Mouse (Mus musculus): ENCODE measurements around the gene Gm37419.

The Gm37419 gene

DNA sequence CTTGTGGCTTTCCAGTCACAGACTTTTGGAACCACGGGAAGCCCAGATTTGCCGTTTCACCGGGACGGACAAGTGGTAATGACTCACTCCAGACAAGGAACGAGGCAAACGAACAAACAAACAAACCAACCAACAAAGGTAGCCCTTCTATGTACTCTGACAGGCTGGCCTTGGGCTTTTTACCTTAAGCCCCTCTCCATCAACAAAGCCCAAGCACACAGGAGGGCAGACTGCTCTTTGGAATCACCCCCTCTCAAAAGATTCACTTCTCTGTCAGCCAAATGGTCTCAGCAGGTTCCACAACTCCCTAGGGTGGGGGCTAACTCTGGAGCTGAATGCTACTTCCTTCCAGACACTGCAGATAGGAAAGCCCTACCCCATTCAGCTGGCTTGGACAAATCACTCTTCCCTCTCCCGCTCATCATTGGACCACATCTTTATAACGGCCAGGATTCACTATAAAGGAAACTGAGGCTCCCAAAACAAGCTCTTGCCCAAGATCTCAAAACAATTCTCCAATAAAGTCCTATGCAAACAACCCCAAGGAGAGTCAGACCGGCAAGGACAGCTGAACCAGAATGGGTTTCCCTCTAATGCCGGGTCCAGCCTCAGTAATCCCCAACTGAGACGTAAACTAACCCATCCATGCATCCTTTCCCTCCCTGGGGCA lies 7.9 kb upstream of the Gm37419 start:
- peak; percentile 36 to 39 for DNase-seq

DNA sequence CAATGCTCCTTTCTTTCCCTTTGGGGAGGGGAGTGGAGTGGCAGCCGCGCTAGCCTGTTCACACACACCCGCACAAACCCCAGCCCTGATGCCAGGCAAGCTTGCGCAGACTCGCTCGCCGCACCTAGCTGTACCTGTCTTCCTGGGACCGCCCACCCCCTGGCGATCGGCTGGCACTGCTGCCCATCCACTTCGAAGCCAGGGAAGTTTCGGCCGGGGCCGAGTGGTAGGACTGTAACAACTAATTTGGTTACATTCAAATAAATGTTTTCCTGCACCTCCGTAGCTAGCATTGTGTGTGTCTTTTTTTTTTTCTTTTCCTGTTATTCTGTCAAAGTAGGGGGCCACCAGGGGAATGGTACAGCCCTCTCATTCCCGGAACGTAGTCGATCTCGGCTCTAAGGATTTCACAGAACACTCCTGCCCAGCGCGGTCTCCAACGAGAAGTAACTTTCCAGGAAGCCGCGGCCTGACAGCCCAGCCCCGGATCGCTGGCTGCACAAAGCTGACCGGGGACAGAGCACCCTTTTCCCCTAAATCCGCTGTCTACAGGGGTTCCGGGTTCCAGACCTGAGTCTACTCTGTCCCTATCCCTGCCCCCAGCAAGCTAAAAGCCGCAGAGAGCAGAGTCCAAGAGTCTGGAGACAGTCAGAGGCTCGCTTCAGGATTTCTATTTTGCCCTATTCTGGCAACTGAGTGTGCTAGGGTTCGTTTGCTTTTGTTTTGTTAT lies 7.1 kb upstream of the Gm37419 start:
- DNase-seq = peak; percentile 42 to 57

DNA sequence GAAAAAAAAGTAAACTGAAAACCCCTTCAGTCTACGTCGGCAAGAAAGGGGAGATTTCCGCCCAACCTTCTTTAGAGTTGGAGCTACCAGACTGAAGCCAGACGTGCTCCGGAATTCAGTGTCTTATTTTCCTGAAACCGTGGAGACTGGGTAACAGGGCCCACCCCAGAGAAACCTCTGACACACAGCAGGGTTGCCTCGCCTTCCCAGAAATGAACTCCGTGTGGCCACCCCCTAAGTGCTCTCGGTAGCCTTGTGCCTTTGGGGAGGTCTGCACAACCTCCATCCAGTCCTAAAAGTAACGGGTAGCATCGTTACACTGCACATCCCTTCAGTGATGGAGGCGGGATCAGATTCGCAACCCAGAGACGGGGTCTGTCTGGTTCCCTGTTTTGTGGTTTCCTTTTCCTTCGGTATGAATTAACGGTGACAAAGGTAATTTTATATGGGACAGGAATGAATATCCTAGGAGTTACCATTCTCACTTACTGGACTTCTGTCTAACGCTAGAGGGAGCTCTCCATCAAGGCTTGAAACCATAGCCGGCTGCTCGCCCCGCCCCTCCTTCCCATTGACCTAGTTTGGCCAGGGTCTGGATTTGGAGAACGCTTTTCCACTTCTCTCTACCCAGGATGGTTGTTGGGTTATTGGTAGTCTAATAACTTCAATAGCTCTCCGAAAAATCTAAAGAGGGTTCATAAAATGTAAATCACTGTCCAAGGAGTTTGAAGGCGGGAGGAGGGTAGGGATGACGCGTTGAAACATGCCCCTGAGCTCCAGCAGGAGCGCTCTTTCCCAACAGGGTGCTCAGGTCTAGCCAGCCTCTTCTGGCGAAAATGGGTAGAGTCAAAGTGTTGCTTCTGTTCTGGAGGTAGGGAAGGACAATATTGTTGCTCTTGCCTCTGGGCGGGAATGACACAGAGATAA lies 6.1 kb upstream of the Gm37419 start:
- DNase-seq = peak; percentile 86 to 92

- peak; percentile 90 to 95 for DNase-seq
Measured at GRCm38 (mm10) chr16:23982891-23983588, 5.2 kb upstream of the Gm37419 start.

DNA sequence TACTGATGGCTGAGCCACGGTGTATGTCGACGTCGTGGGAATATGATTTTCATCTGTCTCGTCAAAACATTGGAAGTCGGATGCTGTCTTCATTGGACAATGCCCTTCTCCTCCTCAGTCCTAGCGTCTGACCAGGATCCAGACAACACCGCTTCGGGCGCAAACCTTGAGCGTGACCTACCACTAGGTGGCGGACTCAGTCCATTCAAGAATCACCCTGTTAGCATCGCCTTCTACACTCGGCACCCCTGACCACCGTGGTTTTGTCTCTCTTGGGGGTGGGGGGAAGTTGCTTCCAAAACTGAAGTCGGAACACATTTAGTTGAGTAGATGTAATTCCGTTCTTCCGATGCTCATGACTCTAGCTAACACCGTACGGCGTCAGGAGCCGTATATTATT lies 4.1 kb upstream of the Gm37419 start:
- DNase-seq = peak; percentile 94 to 95

DNA sequence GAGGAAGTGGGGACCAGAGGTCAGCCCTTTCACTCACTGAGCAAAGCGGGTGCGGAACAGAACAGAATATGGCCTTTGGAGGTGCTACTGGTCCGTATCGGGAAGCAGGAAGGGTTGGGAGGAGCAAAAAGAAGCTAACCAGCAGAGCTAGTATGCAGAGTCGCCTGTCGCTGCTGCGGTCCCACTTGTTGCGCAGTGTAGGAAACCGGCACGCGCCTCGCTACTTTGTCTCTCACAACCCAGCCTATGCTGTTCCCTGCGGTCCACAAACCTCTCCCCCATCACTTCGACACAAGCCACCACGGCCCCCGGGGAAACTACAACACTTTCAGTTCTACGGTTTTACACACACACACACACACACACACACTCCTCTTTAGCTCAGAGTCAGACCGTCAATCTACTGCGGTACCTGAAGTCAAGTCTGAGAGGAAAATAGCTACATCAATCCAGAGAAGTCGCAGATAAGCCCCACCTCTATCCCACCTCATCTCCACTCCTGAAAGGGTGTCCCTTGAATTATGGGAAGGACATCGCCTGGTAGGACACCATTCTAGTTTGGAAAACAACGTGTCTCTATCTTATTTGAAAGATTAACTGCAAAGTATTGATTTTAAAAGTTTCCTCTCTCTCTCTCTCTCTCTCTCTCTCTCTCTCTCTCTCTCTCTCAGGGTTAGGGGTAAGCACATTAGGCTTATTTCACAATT lies 3.4 kb upstream of the Gm37419 start:
- DNase-seq = peak; percentile 72 to 75

- DNase-seq = peak; percentile 62 to 77
Measured at GRCm38 (mm10) chr16:23985467-23985861, 2.8 kb upstream of the Gm37419 start.

- peak; percentile 38 to 41 for DNase-seq
Measured at GRCm38 (mm10) chr16:23986176-23986575, 2.1 kb upstream of the Gm37419 start.

DNA sequence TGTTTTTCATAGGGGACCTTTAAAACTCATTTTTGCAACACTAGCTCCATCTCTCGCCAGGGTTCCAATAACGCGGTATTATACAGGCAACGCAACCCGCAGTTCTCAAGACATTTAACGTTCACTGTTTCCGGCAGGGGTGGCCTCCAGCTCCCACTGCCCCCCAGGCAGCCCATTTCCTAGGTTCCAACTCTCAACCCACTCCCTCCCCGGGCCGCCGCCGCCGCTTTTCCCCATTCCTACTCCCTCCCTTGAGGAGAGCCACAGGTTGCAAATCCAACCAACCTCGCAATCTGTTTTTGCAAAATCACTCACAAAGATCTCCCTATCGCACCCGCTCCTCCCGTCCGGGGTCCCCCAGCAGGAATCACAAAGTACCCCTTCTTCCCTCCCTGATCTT lies 1.4 kb upstream of the Gm37419 start:
- peak; percentile 71 to 72 for DNase-seq

- DNase-seq = peak; percentile 82 to 83
Measured at GRCm38 (mm10) chr16:23987341-23988156, 733 bp upstream of the Gm37419 start.

GRCm38 (mm10) chr16:23988157-23988465 lies 171 bp upstream of the Gm37419 start:
- no peak for DNase-seq

DNA sequence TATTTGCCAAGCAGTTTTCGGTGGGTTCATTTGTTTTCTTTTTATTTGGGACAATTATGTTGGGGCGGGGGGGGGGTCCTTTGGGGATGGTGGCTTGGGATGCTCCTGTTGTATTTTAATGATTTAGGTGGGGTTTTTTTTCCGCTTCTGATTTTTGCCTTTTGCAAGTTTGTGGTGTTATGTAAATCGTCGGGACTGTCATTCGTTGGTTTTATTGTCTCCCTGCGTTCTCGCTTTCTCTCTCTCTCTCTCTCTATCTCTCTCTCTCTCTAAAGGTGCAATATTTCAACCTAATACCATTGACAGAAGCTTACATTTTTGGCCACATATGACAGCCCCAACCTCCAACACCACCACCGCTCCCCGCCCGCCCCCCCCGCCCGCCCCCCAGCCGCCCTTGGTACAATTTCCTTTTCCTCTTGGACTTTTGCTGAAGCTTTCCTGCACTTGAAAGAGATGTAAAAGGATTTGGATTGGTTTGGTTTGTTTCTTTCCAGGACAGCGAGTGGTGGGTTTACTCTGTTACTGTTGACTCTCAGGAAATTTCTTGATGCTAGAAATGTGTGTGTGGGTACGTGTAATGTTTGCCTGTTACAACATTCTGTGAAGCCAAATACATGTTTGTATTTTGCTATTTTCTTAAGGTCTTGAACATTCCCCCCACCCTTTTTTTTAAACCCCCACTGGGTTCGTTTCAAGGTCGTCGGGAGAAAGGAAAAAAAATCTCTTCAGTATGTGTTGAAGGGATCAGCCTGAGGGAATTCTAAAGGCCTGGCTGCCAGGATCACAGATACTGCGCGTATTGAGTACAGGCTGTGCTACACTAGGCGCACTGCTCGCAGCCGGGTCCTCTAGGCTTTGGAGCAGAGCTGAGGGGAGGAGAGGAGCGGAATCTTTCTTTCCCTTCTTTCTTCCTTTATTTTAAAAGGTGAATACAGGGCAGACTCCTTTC lies 1.2 kb downstream of the Gm37419 start:
- peak; percentile 74 to 78 for DNase-seq

DNA sequence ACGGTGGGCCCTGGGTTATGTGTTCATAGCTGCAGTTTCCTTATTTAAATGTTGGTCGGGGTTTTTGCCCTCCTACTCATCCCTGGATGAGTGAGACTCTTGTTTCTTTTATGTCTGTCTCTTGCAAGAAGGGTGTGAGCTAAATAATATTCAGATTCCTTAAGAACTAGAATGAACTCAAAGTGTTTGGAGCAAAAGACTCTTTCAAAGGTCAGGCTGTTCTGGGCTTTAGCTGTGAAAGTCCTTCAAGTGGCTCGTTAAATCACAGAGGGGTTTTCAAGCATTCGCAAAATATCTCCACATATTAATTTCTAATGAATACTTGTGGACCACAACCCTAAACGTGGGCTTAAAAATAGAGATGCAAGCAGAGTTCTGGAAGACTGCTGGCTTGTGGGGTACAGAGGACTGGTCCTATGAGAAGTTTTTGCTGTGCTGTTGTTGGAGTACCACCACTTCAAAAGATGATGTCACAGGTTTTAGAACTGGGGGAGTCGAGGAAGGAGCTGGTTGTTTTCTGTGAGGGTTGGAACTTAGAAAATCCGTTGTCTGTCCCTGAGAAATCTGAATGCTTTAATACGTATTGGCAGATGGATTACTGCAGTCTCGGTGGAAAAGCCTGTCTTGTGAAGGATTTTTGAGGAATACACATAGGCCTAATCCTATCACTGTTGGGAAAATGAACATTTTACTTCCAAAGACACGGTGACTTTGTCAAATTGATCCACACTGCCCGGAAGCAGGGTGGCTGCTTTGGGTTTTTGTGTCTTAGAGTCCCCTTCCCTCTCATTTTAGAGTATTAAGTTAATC lies 2.1 kb downstream of the Gm37419 start:
- DNase-seq = peak in 1 of 2 experiments; percentile 36

GRCm38 (mm10) chr16:23991170-23991569 lies 2.9 kb downstream of the Gm37419 start:
- peak; percentile 94 to 96 for DNase-seq

DNA sequence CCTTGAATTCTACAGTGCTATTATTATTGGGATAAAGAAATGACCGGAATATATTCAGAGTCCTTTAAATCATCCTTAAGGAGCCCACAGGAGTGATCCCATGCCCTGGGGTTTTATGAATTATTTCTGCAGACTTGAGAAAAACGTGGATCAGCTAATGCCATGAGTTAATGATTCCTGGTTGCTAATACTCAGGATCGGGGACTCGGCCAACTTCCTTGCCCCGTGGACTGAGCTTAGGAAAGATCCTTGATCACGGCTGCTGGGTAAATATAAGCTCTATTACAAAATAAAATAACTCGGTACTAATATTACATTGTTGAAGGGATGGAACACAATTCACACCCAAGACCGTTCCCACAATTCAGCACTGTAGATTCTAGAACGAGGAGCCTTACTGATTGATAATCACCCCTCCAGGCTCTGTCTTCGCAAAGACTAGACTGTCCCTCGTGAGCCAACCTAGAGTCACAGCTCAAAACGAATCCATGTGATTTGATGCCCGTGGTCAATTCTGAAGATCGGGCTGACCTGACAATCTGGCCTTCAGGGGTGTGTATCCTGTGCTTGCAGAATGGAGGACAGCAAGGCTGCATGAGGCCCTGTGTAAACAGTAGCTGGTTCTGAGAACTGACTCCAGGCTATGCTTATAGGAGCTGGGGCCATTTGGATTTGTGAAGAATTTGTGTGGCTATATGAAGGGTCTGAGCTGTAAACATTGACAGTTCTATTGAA lies 3.7 kb downstream of the Gm37419 start:
- no peak for DNase-seq

DNA sequence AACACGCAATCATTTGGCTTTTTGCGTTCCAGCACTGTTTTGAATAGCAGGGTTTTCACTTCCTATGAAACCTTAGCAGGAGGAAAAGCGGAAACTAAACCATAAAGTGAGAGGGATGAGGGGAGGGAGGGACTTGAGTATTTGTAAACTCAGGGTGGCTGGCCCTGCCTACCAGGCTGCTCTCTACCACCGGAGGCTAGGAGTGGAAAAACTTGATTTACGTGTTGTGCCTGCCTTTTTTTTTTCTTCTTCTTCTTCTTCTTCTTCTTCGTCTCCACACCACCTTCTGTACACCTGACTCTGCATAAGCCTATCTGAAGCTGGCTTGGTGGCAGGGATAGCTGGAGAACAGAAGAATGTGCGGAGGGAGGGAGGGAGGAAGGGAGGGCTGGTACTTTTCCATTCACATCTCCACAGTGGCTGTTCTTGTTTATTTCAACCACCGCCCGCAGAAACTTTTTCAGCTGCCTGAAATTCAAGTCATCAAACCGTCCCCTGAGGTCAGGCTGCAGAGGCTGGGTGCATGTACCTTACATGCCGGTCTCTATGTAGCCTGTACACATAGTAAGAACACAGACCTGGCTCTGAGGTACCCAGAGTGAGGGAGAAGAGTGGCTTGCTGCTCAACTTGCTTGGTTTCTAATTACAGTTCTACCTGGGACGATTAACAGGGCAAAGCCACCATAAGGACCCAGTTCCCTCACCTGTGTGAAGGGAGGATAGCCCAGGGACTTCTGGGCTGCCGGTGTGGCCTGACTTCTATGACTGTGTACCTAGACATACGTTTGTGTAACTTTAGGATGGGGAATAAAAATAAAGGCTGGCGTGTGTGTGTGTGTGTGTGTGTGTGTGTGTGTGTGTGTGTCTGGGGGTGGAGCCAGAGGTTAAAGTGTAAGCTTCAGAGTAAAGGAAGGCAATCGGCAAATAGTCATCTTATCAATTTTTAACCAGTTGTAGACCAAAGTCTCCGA lies 5.4 kb downstream of the Gm37419 start:
- no peak for DNase-seq

GRCm38 (mm10) chr16:23996342-23996741 lies 8.1 kb downstream of the Gm37419 start:
- no peak for DNase-seq

Data from cerebellum, postnatal 25 days (tissue).